Mouse (Mus musculus) gastrocnemius, adult 8-10 months (tissue): ENCODE data around the gene Zfp82. TPM values are rescaled to one million over a fixed set of nuclear protein-coding genes. Genes with fewer than 3 reads are reported as not detected.

ENCODE experiments used
- DNase-seq, 2 experiments: peaks; one replicate each; pipeline ENCODE4 v3.0.0; 2022; ENCODE audit warnings: low spot score in 2 of 2
- microRNA-seq: library from miRNA; unstranded; fragments of <30 nt; microRNA quantifications from one replicate; pipeline ENCODE4 v1.2.0, GENCODE M21; 2022
- total RNA-seq, 4 experiments: library from RNA; stranded (reverse); gene quantifications; 2 replicates each; pipeline ENCODE4 v1.2.4; 2022

Gene Zfp82
- total RNA-seq, 4 experiments from 2014 or later, result 0.19 to 2.2 (median 1.6) TPM

- no peak for DNase-seq
Measured at GRCm38 (mm10) chr7:30048126-30048525, 24.6 kb downstream of the Zfp82 start.

GRCm38 (mm10) chr7:30044354-30044753 is 28.3 kb downstream of the Zfp82 start:
- DNase-seq, result no peak

GRCm38 (mm10) chr7:30034331-30034730 is 38.4 kb downstream of the Zfp82 start:
- DNase-seq, result no peak

GRCm38 (mm10) chr7:30031379-30031778 is 41.3 kb downstream of the Zfp82 start:
- no peak for DNase-seq

- DNase-seq, result no peak
Measured at GRCm38 (mm10) chr7:30030677-30031076, 42.0 kb downstream of the Zfp82 start.

- no peak for DNase-seq
Measured at GRCm38 (mm10) chr7:30028572-30028971, 44.1 kb downstream of the Zfp82 start.

- no peak for DNase-seq
Measured at GRCm38 (mm10) chr7:30027331-30027730, 45.4 kb downstream of the Zfp82 start.

- no peak for DNase-seq
Measured at GRCm38 (mm10) chr7:30025358-30025757, 47.3 kb downstream of the Zfp82 start.

- no peak for DNase-seq
Measured at GRCm38 (mm10) chr7:30023800-30024199, 48.9 kb downstream of the Zfp82 start.

GRCm38 (mm10) chr7:30023324-30023723 is 49.4 kb downstream of the Zfp82 start:
- no peak for DNase-seq

GRCm38 (mm10) chr7:30019543-30019942 is 53.2 kb downstream of the Zfp82 start:
- DNase-seq, result no peak

- DNase-seq, result no peak
Measured at GRCm38 (mm10) chr7:30017226-30017625, 55.5 kb downstream of the Zfp82 start.

- peak; percentile 65 to 72 for DNase-seq
Measured at GRCm38 (mm10) chr7:30012956-30013363, 59.7 kb downstream of the Zfp82 start.

GRCm38 (mm10) chr7:30010551-30011195 is 62.0 kb downstream of the Zfp82 start:
- no peak for DNase-seq

- DNase-seq, result peak; percentile 66 to 81
Measured at GRCm38 (mm10) chr7:30009321-30010085, 63.2 kb downstream of the Zfp82 start.

- peak in 1 of 2 experiments; percentile 47 for DNase-seq
Measured at GRCm38 (mm10) chr7:30008020-30008690, 64.5 kb downstream of the Zfp82 start.

- DNase-seq, result no peak
Measured at GRCm38 (mm10) chr7:30007601-30008000, 65.1 kb downstream of the Zfp82 start.

Small RNA genes lying within 50 kb of the gene (microRNA-seq; reads per million reads assigned to microRNA genes)
- gene Gm23368, result not detected

Other genes with a start within 250 kb of the Zfp82 start
- 1 to 10 TPM; 2.6 to 4.6 (median 3.1) TPM for gene Zfp940, start 219.2 kb downstream of the Zfp82 start, total RNA-seq
- 1 to 10 TPM; 3.0 to 4.6 (median 3.5) TPM for gene Zfp420, start 212.9 kb downstream of the Zfp82 start, total RNA-seq
- gene Zfp27, start 166.3 kb downstream of the Zfp82 start, total RNA-seq, result 1 to 10 TPM; 6.5 to 9.3 (median 7.1) TPM
- 1 to 10 TPM; 5.8 to 7.7 (median 6.9) TPM for gene Zfp383, start 164.7 kb downstream of the Zfp82 start, total RNA-seq
- 1 to 10 TPM; 4.9 to 7.3 (median 6.3) TPM for gene Zfp74, start 118.8 kb downstream of the Zfp82 start, total RNA-seq
- 10 to 100 TPM; 10.9 to 22.2 (median 12.3) TPM for gene Zfp568, start 88.9 kb downstream of the Zfp82 start, total RNA-seq
- 1 to 10 TPM; 1.2 to 2.1 (median 1.6) TPM for gene Zfp14, start 21.5 kb downstream of the Zfp82 start, total RNA-seq
- 1 to 10 TPM in 1 of 4 experiments, not detected in 3; 1.9 TPM for gene Gm26920, start 17.5 kb upstream of the Zfp82 start, total RNA-seq
- gene Zfp566, start 17.6 kb upstream of the Zfp82 start, total RNA-seq, result 1 to 10 TPM; 2.3 to 3.7 (median 3.0) TPM
- gene Zfp260, start 21.9 kb upstream of the Zfp82 start, total RNA-seq, result 10 to 100 TPM; 34.0 to 49.3 (median 42.0) TPM
- gene Zfp382, start 49.0 kb upstream of the Zfp82 start, total RNA-seq, result 1 to 10 TPM in 1 of 4 experiments, under 1 TPM in 3; 0.87 to 1.1 (median 0.95) TPM
- gene Zfp146, start 96.8 kb upstream of the Zfp82 start, total RNA-seq, result 10 to 100 TPM; 22.6 to 31.4 (median 26.4) TPM
- gene Cox7a1, start 111.2 kb upstream of the Zfp82 start, total RNA-seq, result 100 to 1,000 TPM; 730 to 997 (median 888) TPM
- 100 to 1,000 TPM; 164 to 196 (median 175) TPM for gene Capns1, start 125.9 kb upstream of the Zfp82 start, total RNA-seq
- gene Polr2i, start 159.0 kb upstream of the Zfp82 start, total RNA-seq, result 10 to 100 TPM; 55.8 to 67.4 (median 62.3) TPM
- 10 to 100 TPM; 26.8 to 38.6 (median 31.1) TPM for gene Tbcb, start 159.4 kb upstream of the Zfp82 start, total RNA-seq
- not detected for gene Ovol3, start 162.8 kb upstream of the Zfp82 start, total RNA-seq
- not detected for gene Thap8, start 207.2 kb upstream of the Zfp82 start, total RNA-seq
- gene Wdr62, start 207.5 kb upstream of the Zfp82 start, total RNA-seq, result 1 to 10 TPM in 3 of 4 experiments, under 1 TPM in 1; 0.90 to 2.3 (median 1.4) TPM
- gene Clip3, start 218.8 kb upstream of the Zfp82 start, total RNA-seq, result 1 to 10 TPM; 1.1 to 7.3 (median 3.4) TPM
- gene Alkbh6, start 235.8 kb upstream of the Zfp82 start, total RNA-seq, result 10 to 100 TPM; 21.4 to 31.1 (median 26.4) TPM
- 1 to 10 TPM in 2 of 4 experiments, under 1 TPM in 1, not detected in 1; 0.73 to 1.7 (median 1.3) TPM for gene Syne4, start 241.9 kb upstream of the Zfp82 start, total RNA-seq
- under 1 TPM; 0.32 to 0.92 (median 0.53) TPM for gene E130208F15Rik, start 248.8 kb upstream of the Zfp82 start, total RNA-seq